Mouse (Mus musculus): ENCODE results near the gene Mtx1. TPM values are rescaled to one million over a fixed set of nuclear protein-coding genes. Genes with fewer than 3 reads are reported as not detected.

Gene Mtx1
- polyA plus RNA-seq, 1 experiment, result 458 TPM

GRCm38 (mm10) chr3:89161786-89162185 is 65.1 kb downstream of the Mtx1 start:
- no peak for TF ChIP-seq GATA1 (IDR thresholded peaks at IDR 0.05; ENCODE audit: low read length)

GRCm38 (mm10) chr3:89159616-89160344 is 67.1 kb downstream of the Mtx1 start, which contains the start of gene Hcn3:
Gene Hcn3, minus strand, starts transcription at chr3:89160196.
- TF ChIP-seq GATA1 (IDR thresholded peaks at IDR 0.05; ENCODE audit: low read length), result no peak

- TF ChIP-seq GATA1 (IDR thresholded peaks at IDR 0.05; ENCODE audit: low read length), result no peak
Observed at GRCm38 (mm10) chr3:89159211-89159610, 67.7 kb downstream of the Mtx1 start.

Other genes with a start within 250 kb of the Mtx1 start
- 14.2 and 15.4 TPM in 2 replicates for gene Rusc1, start 133.8 kb downstream of the Mtx1 start, polyA plus RNA-seq (2012)
- 1.4 and 7.9 TPM in 2 replicates for gene Gm43738, start 126.0 kb downstream of the Mtx1 start, polyA plus RNA-seq (2012)
- 18.1 and 44.7 TPM in 2 replicates for gene Fdps, start 125.1 kb downstream of the Mtx1 start, polyA plus RNA-seq (2012)
- gene Pklr, start 90.9 kb downstream of the Mtx1 start, polyA plus RNA-seq (2012), result 145 and 174 TPM in 2 replicates
- 0.91 and 1.2 TPM in 2 replicates for gene Hcn3, start 66.9 kb downstream of the Mtx1 start, polyA plus RNA-seq (2012)
- gene Clk2, start 62.3 kb downstream of the Mtx1 start, polyA plus RNA-seq (2012), result 62.2 and 65.3 TPM in 2 replicates
- 190 and 239 TPM in 2 replicates for gene Scamp3, start 49.6 kb downstream of the Mtx1 start, polyA plus RNA-seq (2012)
- 7.3 and 13.1 TPM in 2 replicates for gene Fam189b, start 43.9 kb downstream of the Mtx1 start, polyA plus RNA-seq (2012)
- gene Gba, start 24.2 kb downstream of the Mtx1 start, polyA plus RNA-seq (2012), result 2.0 and 2.9 TPM in 2 replicates
- 0.19 and 0.37 TPM in 2 replicates for gene Thbs3, start 11.9 kb downstream of the Mtx1 start, polyA plus RNA-seq (2012)
- 0.18 TPM in 1 of 2 replicates, not detected in the other for gene Muc1, start 2.0 kb upstream of the Mtx1 start, polyA plus RNA-seq (2012)
- gene Krtcap2, start 18.9 kb upstream of the Mtx1 start, polyA plus RNA-seq (2012), result 135 and 200 TPM in 2 replicates
- 2.4 and 2.8 TPM in 2 replicates for gene Trim46, start 19.2 kb upstream of the Mtx1 start, polyA plus RNA-seq (2012)
- gene Dpm3, start 32.3 kb upstream of the Mtx1 start, polyA plus RNA-seq (2012), result 119 and 146 TPM in 2 replicates
- gene Slc50a1, start 43.5 kb upstream of the Mtx1 start, polyA plus RNA-seq (2012), result not detected in 2 replicates
- not detected in 2 replicates for gene Efna1, start 54.1 kb upstream of the Mtx1 start, polyA plus RNA-seq (2012)
- gene Efna3, start 95.9 kb upstream of the Mtx1 start, polyA plus RNA-seq (2012), result not detected in 2 replicates
- 0.04 and 0.09 TPM in 2 replicates for gene Efna4, start 110.9 kb upstream of the Mtx1 start, polyA plus RNA-seq (2012)
- not detected in 2 replicates for gene Adam15, start 122.9 kb upstream of the Mtx1 start, polyA plus RNA-seq (2012)
- gene Dcst2, start 134.9 kb upstream of the Mtx1 start, polyA plus RNA-seq (2012), result not detected in 2 replicates
- gene Dcst1, start 138.2 kb upstream of the Mtx1 start, polyA plus RNA-seq (2012), result not detected in 2 replicates
- gene Zbtb7b, start 167.7 kb upstream of the Mtx1 start, polyA plus RNA-seq (2012), result 39.1 and 39.3 TPM in 2 replicates
- gene Lenep, start 175.7 kb upstream of the Mtx1 start, polyA plus RNA-seq (2012), result 0.08 TPM in 1 of 2 replicates, not detected in the other
- 12.0 and 24.0 TPM in 2 replicates for gene Flad1, start 184.8 kb upstream of the Mtx1 start, polyA plus RNA-seq (2012)
- 84.3 and 87.0 TPM in 2 replicates for gene Cks1b, start 191.3 kb upstream of the Mtx1 start, polyA plus RNA-seq (2012)
- 138 and 171 TPM in 2 replicates for gene Shc1, start 191.4 kb upstream of the Mtx1 start, polyA plus RNA-seq (2012)
- 160 and 240 TPM in 2 replicates for gene Pygo2, start 203.1 kb upstream of the Mtx1 start, polyA plus RNA-seq (2012)
- 7.6 and 7.7 TPM in 2 replicates for gene Pbxip1, start 209.6 kb upstream of the Mtx1 start, polyA plus RNA-seq (2012)
- gene Pmvk, start 227.5 kb upstream of the Mtx1 start, polyA plus RNA-seq (2012), result 11.6 and 29.9 TPM in 2 replicates